1 mouse cellular context compared by ENCODE assay signal in genomic region chr9:70290785-70291184, GRCm38 (mm10).
TF ChIP-seq lines count a peak whose summit lies in the region.

No protein-coding gene starts in this region.

TF ChIP-seq in CH12.LX, 34 proteins besides CTCF, POLR2A, EP300 and RAD21 (continued from another document):
- TF ChIP-seq UBTF (IDR thresholded peaks at IDR 0.05; ENCODE audit: low read depth, low read length) (0 out of 2 replicates have a peak, but pooled peaks have one; percentile 38), ZKSCAN1 (IDR thresholded peaks at IDR 0.05; ENCODE audit: borderline replicate concordance, low read depth, low read length) (no peak), TCF12 (IDR thresholded peaks at IDR 0.05; ENCODE audit: low read depth, low read length) (peak; percentile 59), NRF1 (IDR thresholded peaks at IDR 0.05; ENCODE audit: low read depth, low read length) (no peak), JUN (IDR thresholded peaks at IDR 0.05; ENCODE audit: insufficient read depth, low read depth, low read length) (peak; percentile 46; the same call in 1 of the 2 replicates), JUND (conservative IDR thresholded peaks at IDR 0.05; ENCODE audit: low read depth, low read length) (peak; percentile 64; the same call in 1 of the 2 replicates)
